Mouse (Mus musculus) cerebellum, postnatal 36 days (tissue): ENCODE data around the gene Irf2.

ENCODE experiments used
- DNase-seq, 2 experiments: peaks; one replicate each; pipeline ENCODE4 v3.0.0; 2021 to 2022; ENCODE audit warnings: mixed read lengths in 2 of 2

Gene Irf2

GRCm38 (mm10) chr8:46844974-46845774 is 105.6 kb downstream of the Irf2 start:
- DNase-seq: no peak

DNA sequence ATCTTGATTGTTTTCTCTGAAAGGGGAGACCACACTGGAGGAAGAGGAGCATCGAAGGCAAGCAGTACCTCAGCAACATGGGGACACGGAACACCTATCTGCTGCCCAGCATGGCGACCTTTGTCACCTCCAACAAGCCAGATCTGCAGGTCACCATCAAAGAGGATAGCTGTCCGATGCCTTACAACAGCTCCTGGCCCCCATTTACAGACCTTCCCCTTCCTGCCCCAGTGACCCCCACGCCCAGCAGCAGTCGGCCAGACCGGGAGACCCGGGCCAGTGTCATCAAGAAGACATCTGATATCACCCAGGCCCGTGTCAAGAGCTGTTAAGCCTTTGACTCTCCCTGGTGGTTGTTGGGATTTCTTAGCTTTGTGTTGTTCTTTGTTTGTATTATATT is 106.4 kb downstream of the Irf2 start:
- DNase-seq: no peak

DNA sequence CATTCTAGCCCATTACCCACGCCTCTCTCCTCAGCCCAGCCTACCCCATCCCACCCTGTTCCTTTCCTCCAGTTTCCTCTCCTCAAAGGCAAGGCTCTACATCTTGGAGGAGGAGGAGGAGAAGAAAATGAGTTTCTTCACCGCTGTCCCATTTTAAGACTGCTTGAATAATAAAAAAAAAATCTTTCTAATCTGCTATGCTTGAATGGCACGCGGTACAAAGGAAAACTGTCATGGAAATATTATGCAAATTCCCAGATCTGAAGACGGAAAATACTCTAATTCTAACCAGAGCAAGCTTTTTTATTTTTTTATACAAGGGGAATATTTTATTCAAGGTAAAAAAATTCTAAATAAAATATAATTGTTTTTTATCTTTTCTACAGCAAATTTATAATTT is 107.4 kb downstream of the Irf2 start:
- DNase-seq: no peak

- DNase-seq: no peak
Measured at GRCm38 (mm10) chr8:46848011-46848641, 108.6 kb downstream of the Irf2 start.

DNA sequence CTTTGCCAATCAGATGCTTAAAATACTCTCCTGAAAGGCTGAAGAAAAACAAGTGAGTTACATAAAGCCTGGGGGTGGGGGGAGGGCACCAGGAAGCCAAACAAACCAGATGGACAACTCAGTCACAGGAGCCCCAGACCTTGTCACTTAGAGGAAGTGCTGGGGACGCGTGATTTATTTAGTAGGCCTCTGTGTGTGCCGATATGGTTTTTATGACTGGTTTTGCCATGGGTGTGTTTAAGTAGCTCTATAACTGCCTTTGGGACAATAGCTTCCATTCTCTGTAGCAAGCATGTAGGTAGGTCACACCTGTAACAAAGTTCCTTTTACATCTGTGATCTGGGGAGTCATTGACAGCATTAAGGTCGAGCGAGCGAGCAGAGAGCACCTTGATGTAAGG is 109.4 kb downstream of the Irf2 start:
- no peak for DNase-seq

DNA sequence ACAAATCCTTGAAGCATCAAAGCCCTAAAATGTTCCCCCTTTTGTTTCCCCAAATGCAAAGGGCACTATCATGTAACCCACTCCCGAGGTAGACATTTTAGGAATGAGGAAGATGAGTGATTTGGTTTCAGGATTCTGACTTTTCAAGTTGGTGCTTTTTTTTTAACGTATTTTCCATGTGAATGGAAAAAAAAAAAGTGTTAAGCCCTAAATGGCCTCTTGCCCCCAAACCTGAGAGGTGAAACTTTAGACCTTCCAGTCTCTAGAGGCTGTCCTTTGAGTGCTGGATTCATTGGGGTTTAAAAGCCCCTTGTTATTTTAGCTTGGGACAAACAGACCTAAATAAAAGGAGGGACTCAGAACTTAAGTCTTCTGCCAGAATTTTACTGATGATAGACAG is 109.9 kb downstream of the Irf2 start:
- no peak for DNase-seq

GRCm38 (mm10) chr8:46850258-46850897 is 110.8 kb downstream of the Irf2 start:
- no peak for DNase-seq

GRCm38 (mm10) chr8:46851560-46851959 is 112.0 kb downstream of the Irf2 start:
- DNase-seq: no peak

GRCm38 (mm10) chr8:46852377-46852776 is 112.8 kb downstream of the Irf2 start:
- no peak for DNase-seq

DNA sequence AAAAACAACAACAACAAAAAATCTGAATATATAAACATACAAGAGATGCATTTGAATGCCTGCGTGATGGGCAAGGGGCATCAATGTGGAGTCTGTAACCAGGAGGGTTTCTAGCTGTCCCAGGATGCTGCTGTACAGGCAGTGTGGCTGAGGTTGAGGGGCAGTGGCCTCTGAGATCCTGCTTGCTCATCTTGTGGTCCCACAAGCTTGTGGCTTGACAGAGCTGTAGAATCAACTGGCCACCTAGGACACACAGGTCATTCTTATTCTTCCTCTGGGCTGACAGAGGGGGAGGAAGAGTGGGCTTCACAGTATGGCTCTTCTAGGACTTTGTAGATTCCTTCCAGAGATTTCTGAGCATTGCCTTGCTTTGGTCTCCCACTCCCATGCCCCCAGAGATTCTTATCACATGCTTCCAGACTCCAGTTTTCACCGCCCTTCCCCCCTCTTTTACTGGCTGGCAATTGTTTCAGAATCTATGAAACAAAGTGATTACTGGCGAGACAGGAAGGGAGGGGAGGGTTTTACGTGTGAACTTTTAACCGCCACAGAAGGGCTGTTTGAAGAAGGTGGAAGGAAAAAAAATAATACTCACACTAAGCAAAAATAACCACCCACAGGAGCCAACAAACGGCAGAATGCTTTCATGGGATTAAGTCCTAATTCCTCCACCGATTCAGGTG is 119.8 kb downstream of the Irf2 start:
- no peak for DNase-seq

- DNase-seq: no peak
Measured at GRCm38 (mm10) chr8:46859847-46860167, 120.3 kb downstream of the Irf2 start.

DNA sequence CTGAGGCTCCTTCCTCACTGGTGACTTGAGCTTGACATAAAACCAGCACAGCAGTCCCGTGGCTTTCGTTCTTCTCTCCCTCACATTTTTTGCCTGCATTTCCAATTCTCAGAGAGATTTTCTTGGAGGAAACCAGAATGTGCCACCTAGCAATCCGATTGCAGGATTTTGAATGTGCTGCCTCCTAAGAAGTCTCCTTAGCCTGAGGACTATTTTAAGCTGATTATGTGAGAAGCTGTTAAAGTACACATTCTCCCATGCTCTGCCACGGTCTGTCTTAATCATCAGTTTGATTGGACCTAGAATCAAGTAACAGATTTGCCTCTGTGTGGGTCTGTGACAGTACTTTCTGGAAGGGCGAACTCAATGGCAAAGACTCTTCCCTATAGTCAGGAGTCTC is 123.0 kb downstream of the Irf2 start:
- no peak for DNase-seq

DNA sequence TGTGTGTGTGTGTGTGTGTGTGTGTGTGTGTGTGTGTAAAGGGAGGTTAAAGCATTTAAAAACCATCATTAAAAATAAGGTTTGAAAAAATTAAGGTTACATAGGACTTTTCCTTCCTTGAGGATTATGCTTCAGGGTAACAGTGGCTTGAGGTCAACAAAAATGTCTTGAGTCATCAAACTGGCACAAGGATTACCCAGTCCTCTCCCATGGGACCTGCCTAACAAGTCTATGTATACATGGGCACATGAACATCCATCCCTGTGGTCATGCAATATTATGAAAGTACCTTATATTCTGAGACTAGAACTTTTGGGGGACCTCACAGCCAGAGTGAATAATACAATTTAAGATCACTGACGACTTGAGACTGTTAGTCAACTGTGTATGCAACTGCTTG is 125.9 kb downstream of the Irf2 start:
- DNase-seq: no peak

DNA sequence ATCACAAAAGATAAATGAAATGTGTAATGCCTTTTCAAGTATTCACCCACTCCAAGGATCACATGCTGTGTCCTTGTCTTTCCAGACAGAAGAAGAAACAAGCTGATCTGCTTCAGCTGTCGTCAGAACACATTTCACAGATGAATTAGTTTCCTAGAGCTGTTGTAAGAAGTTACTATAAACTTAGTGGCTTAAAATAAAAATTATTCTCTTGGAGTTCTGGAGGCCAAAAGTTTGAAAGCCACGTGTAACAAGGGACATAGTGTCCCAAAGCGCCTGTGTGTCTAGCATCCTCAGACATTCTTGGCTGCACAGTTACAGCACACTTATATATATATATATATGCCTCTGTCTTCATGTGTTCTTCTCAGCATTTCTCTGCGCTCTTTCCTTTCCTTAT is 127.9 kb downstream of the Irf2 start:
- DNase-seq: no peak

GRCm38 (mm10) chr8:46868346-46869065 is 129.0 kb downstream of the Irf2 start:
- DNase-seq: no peak

DNA sequence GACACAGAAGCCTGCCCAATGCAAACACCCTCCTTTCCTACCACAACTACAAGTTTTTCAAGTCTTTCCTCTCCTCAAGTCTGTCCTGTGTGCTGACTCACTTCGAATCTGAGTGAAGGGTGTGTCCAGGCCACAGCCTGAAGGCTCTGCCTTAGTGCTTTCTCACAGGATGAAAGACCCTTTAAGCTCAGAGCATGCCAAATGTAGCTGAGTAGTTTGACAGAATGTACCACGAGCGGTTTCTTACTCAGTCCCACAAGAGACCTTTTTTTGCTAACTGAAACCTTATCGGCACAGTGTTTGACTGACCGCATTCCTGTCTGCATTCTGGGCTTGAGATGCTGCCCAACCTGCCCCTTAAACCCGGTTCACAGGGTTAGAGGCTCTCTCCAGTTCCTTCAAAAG is 130.0 kb downstream of the Irf2 start:
- DNase-seq: no peak

- no peak for DNase-seq
Measured at GRCm38 (mm10) chr8:46871086-46871485, 131.6 kb downstream of the Irf2 start.

DNA sequence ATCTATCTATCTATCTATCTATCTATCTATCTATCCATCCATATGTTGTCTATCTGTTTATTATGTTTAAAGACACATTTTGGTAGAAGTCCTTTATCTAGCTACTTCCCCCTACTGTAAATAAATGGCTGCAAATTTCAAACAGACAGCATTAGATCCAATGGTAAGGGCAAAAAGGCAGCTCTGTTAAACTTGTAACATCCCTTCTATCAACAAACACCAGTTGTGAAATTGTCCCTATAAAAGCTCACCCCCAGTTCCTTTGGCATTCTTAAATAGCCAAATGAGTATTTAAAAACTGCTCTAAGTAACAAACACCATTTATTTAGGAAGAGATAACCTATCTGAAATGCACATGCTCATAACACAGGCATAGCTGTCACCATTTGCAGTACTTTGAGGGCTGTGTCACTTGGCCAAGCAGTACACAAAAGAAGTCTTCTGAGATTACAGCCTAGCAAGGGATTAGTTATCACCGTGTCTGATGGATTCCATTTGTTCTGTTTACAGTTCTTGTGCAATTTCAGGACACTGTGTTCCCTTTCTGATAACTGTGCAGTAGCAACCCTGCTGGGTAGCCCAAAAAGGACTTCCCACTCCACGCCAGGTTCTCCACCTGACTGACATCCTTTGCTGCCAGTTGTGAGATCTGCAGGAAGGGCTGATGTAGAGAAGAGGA is 136.2 kb downstream of the Irf2 start:
- DNase-seq: no peak

GRCm38 (mm10) chr8:46881348-46881747 is 141.8 kb downstream of the Irf2 start:
- no peak for DNase-seq

DNA sequence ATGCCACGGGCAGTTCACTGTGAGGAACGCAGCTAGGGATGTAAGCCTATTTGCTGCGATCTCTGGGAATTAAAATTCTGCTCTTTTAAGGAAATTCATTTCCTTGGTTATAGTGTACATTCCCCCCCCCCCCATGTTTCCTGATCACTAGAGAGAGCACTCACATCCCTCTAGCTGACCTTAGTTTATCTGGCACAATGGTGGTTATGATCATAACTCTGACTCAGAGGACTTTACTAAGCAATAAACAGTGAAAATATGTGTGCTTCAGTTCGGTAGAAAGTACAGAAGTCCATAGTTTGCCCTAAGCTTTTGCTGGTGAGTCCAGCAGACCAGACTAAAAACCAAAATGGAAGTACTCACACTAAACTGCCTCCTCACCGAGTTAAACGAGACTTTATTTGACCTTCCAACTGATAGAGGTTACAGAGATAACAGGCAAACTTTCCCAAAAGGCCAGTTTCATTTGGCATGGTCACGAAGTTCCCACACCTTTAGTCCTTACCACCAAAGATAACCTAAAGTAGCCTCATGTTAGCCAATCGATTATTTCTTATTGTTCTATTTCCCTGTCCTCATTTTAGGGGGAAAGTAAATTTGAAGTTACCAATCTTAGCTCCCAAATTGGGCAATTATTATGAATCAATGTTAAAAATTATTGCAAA is 142.4 kb downstream of the Irf2 start:
- no peak for DNase-seq

DNA sequence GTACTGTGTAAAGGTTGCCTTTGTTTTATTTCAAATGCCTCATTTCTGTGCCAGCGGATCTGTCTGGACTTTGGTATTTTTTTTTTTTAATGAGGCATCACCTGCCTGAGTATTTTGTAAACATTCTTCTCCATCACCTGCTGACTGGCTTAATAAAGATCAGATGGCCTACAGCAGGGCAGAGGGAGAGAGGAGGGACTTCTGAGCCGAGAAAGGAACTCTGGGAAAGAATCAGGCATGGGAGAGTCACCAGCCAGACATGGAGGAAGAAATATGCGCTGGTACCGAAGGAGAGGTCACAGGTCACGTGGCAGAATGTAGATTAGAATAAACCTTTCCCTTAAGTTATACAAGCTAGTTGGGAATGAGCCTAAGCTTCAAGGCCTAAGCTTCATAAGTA is 143.2 kb downstream of the Irf2 start:
- no peak for DNase-seq
